Mouse (Mus musculus) bone marrow macrophage, adult 2 months (primary cell): ENCODE data around the gene Ltbp2.

ENCODE experiments used
- CTCF ChIP-seq: IDR thresholded peaks from 2 replicates; pipeline ENCODE4 v1.5.1; 2012; ENCODE audit warnings: low read depth, mild to moderate bottlenecking, low read length, moderate library complexity
- POLR2A ChIP-seq: IDR thresholded peaks from 2 replicates; pipeline ENCODE4 v1.6.1; 2012; ENCODE audit warnings: mild to moderate bottlenecking, low read depth, low read length, borderline replicate concordance

DNA sequence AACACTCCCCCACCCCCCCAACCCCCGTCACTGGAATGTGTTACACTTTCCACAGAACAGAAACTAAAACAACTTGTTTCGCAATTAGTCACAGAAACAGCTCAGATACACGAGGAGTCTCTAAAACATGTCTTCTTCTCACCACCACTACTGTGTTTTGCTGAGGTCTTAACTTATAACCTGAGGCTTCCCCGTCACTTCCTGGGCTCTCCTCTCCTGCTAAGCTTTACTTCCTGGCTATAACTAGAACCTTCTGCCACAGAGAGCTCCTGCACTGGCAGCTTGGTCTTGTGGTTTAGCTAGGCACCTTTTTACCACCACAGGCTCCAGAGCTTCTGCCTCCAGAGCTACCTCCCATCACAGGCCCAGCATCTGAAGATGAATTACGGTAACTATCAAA is 113.8 kb downstream of the Ltbp2 start:
- TF ChIP-seq CTCF (no peak), POLR2A (no peak)
